Mouse (Mus musculus): Measurements from ENCODE around the gene Spatc1l.

Gene Spatc1l

DNA sequence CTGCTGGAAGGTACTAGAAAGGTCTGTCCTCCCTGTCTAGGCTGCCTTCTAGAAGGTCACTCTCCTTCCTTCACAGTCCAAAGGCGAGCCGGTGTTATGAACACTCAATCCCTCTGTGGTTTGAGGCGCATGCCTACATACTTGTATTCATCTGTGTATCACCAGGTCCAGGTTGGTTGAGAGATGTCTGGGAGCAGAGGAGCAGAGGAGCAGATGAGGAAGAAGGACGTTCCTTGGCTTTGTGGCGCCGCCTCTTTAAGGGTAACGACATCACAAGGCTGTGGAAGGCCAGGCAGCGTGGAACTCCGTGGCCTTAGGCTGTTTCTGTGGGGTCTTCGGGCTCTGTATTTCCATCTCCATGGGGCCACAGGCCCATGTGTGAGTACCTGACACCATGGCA, at the start of gene Spatc1l:
Gene Spatc1l, plus strand, starts transcription at position 301 of the 400 bp plus-strand sequence.
- TF ChIP-seq POU5F1 (IDR thresholded peaks at IDR 0.05; ENCODE audit: borderline replicate concordance, low read length) (no peak), NANOG (IDR thresholded peaks at IDR 0.05; ENCODE audit: borderline replicate concordance, low read length) (no peak), CTCF (conservative IDR thresholded peaks at IDR 0.05; ENCODE audit: low read length) (no peak)
- no peaks in the 10 kb centered on the region for H3K27me3 ChIP-seq (ENCODE audit: insufficient read depth, low read length)
- H3K4me3 ChIP-seq (replicated peaks; ENCODE audit: low read length): no peak within 1 kb of the TSS
- H3K9me3 ChIP-seq (ENCODE audit: low read length): peaks cover 10% of the 10 kb centered on the region
- no peaks in the 10 kb centered on the region for H3K36me3 ChIP-seq (ENCODE audit: insufficient read depth, low read length)
- peaks cover 7% of the 10 kb centered on the region for H3K4me1 ChIP-seq (replicated peaks; ENCODE audit: low read depth, low read length)

- Histone ChIP-seq H3K4me3 (replicated peaks; ENCODE audit: low read length) (no peak overlapping the region), H3K27me3 (ENCODE audit: insufficient read depth, low read length) (no peaks in the 10 kb centered on the region), H3K9me3 (ENCODE audit: low read length) (peaks cover 6% of the 10 kb centered on the region), H3K4me1 (replicated peaks; ENCODE audit: low read depth, low read length) (no peaks in the 10 kb centered on the region), H3K36me3 (ENCODE audit: insufficient read depth, low read length) (peaks cover 78% of the 10 kb centered on the region)
- no peak for TF ChIP-seq NANOG (IDR thresholded peaks at IDR 0.05; ENCODE audit: borderline replicate concordance, low read length)
- no peak for TF ChIP-seq POU5F1 (IDR thresholded peaks at IDR 0.05; ENCODE audit: borderline replicate concordance, low read length)
- peak; percentile 91 for TF ChIP-seq CTCF (conservative IDR thresholded peaks at IDR 0.05; ENCODE audit: low read length)
Observed at GRCm38 (mm10) chr10:76512965-76513583, 49.0 kb upstream of the Spatc1l start.

- peaks cover 34% of the 10 kb centered on the region for H3K4me1 ChIP-seq (replicated peaks; ENCODE audit: low read depth, low read length)
- peaks cover 3% of the 10 kb centered on the region; the same call in 1 of the 2 replicates for H3K9me3 ChIP-seq (ENCODE audit: low read length)
Observed at GRCm38 (mm10) chr10:76530922-76531321, 31.1 kb upstream of the Spatc1l start.

DNA sequence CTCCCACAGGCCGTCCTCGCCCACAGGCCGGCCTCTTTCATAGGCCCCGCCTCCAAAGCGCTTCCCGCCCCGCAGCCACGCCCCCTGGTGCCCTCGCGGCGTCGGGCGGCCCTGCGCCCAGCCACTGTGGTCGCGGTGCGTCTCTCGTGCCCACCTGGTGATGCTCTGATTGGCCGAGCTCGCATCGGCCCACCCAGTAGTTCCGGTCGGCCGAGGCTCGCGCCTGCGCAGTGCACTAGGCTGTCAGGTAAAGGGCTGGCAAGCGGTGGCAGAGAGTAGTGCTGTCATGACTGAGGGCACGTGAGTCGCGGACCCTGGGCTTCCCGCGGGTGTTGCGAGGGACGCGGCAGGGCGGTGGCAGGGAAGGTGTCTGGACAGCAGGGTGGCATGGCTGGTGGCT, 30.7 kb upstream of the Spatc1l start, which contains the start of gene Lss:
Gene Lss, plus strand, starts transcription at position 214 of the 400 bp plus-strand sequence.
- TF ChIP-seq POU5F1 (IDR thresholded peaks at IDR 0.05; ENCODE audit: borderline replicate concordance, low read length): no peak
- TF ChIP-seq CTCF (conservative IDR thresholded peaks at IDR 0.05; ENCODE audit: low read length): no peak
- no peak for TF ChIP-seq NANOG (IDR thresholded peaks at IDR 0.05; ENCODE audit: borderline replicate concordance, low read length)
- H3K4me1 ChIP-seq (replicated peaks; ENCODE audit: low read depth, low read length): peaks cover 34% of the 10 kb centered on the region
- peaks cover 40% of the 10 kb centered on the region for H3K36me3 ChIP-seq (ENCODE audit: insufficient read depth, low read length)
- peak within 1 kb of the TSS; percentile 95 for H3K4me3 ChIP-seq (replicated peaks; ENCODE audit: low read length)
- H3K9me3 ChIP-seq (ENCODE audit: low read length): no peaks in the 10 kb centered on the region
- no peaks in the 10 kb centered on the region for H3K27me3 ChIP-seq (ENCODE audit: insufficient read depth, low read length)

More at GRCm38 (mm10) chr10:76530922-76531321, 31.1 kb upstream of the Spatc1l start:
- no peak for TF ChIP-seq POU5F1 (IDR thresholded peaks at IDR 0.05; ENCODE audit: borderline replicate concordance, low read length)
- TF ChIP-seq NANOG (IDR thresholded peaks at IDR 0.05; ENCODE audit: borderline replicate concordance, low read length): no peak
- TF ChIP-seq CTCF (conservative IDR thresholded peaks at IDR 0.05; ENCODE audit: low read length): no peak
- peak overlapping the region; percentile 81 for H3K4me3 ChIP-seq (replicated peaks; ENCODE audit: low read length)
- H3K36me3 ChIP-seq (ENCODE audit: insufficient read depth, low read length): peaks cover 35% of the 10 kb centered on the region
- H3K27me3 ChIP-seq (ENCODE audit: insufficient read depth, low read length): no peaks in the 10 kb centered on the region

DNA sequence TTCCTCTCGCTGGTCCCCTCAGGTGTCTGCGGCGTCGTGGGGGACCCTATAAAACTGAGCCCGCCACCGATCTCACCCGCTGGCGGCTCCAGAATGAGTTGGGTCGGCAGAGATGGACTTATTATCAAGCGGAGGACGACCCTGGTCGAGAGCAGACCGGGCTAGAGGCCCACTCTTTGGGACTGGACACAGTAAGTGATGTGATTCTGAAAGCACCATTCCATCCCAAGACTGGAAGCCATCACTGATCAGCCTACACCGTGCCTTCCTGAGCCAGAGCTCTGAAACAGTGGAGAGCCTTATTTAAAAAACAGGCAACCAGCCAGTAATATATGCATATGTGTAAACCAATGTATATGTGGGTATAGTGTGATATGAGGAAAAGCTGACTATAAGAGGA, 30.2 kb upstream of the Spatc1l start:
- H3K27me3 ChIP-seq (ENCODE audit: insufficient read depth, low read length): no peaks in the 10 kb centered on the region
- peaks cover 44% of the 10 kb centered on the region for H3K36me3 ChIP-seq (ENCODE audit: insufficient read depth, low read length)
- H3K9me3 ChIP-seq (ENCODE audit: low read length): no peaks in the 10 kb centered on the region
- peaks cover 35% of the 10 kb centered on the region for H3K4me1 ChIP-seq (replicated peaks; ENCODE audit: low read depth, low read length)
- TF ChIP-seq POU5F1 (IDR thresholded peaks at IDR 0.05; ENCODE audit: borderline replicate concordance, low read length): no peak
- H3K4me3 ChIP-seq (replicated peaks; ENCODE audit: low read length): peak overlapping the region; percentile 95

DNA sequence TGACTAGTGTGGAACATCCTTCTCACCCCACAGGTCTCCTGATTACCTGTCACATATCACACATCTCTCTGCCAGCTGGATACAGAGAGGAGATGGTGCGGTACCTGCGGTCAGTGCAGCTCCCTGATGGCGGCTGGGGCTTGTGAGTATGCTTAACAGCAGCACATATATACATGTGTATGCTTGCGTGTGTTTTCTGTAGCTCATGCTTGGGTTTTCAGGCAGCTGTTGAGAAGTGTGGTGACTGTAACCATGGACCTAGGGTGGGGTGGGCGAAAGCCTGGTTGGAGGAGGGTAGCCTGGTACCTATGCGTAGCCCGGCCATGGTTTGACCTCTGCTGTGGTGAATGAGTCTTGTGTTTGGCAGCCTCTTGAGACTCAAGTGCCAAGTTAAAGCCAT, 26.5 kb upstream of the Spatc1l start:
- Histone ChIP-seq H3K4me1 (replicated peaks; ENCODE audit: low read depth, low read length) (peaks cover 36% of the 10 kb centered on the region), H3K36me3 (ENCODE audit: insufficient read depth, low read length) (peaks cover 81% of the 10 kb centered on the region), H3K9me3 (ENCODE audit: low read length) (no peaks in the 10 kb centered on the region), H3K27me3 (ENCODE audit: insufficient read depth, low read length) (no peaks in the 10 kb centered on the region), H3K4me3 (replicated peaks; ENCODE audit: low read length) (no peak overlapping the region)
- TF ChIP-seq POU5F1 (IDR thresholded peaks at IDR 0.05; ENCODE audit: borderline replicate concordance, low read length) (no peak), CTCF (conservative IDR thresholded peaks at IDR 0.05; ENCODE audit: low read length) (no peak), NANOG (IDR thresholded peaks at IDR 0.05; ENCODE audit: borderline replicate concordance, low read length) (no peak)

GRCm38 (mm10) chr10:76537619-76538018, 24.5 kb upstream of the Spatc1l start:
- Histone ChIP-seq H3K27me3 (ENCODE audit: insufficient read depth, low read length) (no peaks in the 10 kb centered on the region), H3K36me3 (ENCODE audit: insufficient read depth, low read length) (peaks cover 100% of the 10 kb centered on the region), H3K4me1 (replicated peaks; ENCODE audit: low read depth, low read length) (peaks cover 22% of the 10 kb centered on the region), H3K4me3 (replicated peaks; ENCODE audit: low read length) (no peak overlapping the region), H3K9me3 (ENCODE audit: low read length) (no peaks in the 10 kb centered on the region)
- no peak for TF ChIP-seq CTCF (conservative IDR thresholded peaks at IDR 0.05; ENCODE audit: low read length)
- no peak for TF ChIP-seq POU5F1 (IDR thresholded peaks at IDR 0.05; ENCODE audit: borderline replicate concordance, low read length)
- TF ChIP-seq NANOG (IDR thresholded peaks at IDR 0.05; ENCODE audit: borderline replicate concordance, low read length): no peak

DNA sequence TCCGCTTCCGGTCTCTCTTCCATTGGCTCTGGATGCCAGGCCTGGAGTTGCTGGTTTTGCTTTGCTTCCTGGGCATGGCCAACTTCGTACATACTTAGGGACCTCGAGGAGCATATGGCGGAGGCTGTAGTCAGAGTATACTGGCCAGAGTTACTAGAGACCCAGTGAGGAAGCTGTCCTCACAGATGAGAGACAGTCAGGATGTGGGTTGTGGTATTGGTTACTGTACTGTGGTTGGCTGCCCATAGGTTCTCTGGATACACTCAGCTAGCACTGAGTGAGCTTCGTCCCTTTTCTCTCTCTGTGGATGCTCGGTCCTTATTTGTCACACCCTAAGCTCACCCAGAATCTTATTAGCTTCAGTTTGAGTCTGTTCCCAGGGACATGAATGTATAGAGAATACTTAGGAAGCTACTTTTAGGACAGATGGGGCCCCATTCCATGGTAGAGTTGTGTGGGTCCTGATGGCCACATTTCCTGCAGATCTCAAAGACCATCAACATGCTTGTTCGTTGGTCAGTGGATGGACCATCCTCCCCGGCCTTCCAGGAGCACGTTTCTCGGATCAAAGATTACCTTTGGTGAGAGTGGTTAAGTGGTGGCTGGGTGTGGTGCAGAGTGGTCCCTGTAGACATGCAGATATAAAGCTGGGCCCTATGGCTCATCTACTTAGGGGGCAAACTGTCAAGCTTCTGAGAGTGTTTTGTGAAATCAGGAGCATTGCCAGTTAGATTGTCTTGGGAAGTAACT, 20.6 kb upstream of the Spatc1l start:
- H3K4me1 ChIP-seq (replicated peaks; ENCODE audit: low read depth, low read length): peaks cover 7% of the 10 kb centered on the region
- H3K9me3 ChIP-seq (ENCODE audit: low read length): no peaks in the 10 kb centered on the region
- peaks cover 100% of the 10 kb centered on the region for H3K36me3 ChIP-seq (ENCODE audit: insufficient read depth, low read length)
- TF ChIP-seq CTCF (conservative IDR thresholded peaks at IDR 0.05; ENCODE audit: low read length): no peak
- TF ChIP-seq POU5F1 (IDR thresholded peaks at IDR 0.05; ENCODE audit: borderline replicate concordance, low read length): no peak
- TF ChIP-seq NANOG (IDR thresholded peaks at IDR 0.05; ENCODE audit: borderline replicate concordance, low read length): no peak
- no peak overlapping the region for H3K4me3 ChIP-seq (replicated peaks; ENCODE audit: low read length)
- no peaks in the 10 kb centered on the region for H3K27me3 ChIP-seq (ENCODE audit: insufficient read depth, low read length)

Data from E14TG2a.4 (cell line).